Mouse (Mus musculus) embryonic facial prominence, embryonic 12.5 days (tissue): ENCODE data around the gene Rsad1. TPM values are rescaled to one million over a fixed set of nuclear protein-coding genes. Genes with fewer than 3 reads are reported as not detected.

Source experiments
- ATAC-seq: fragments of 200-750 bp; cut with Nextera tagmentation; 2 replicates; pipeline ENCODE4 v1.8.0; 2017; ENCODE audit not compliant: insufficient number of reproducible peaks, insufficient read depth, low FRiP score, low TSS enrichment
- H3K27ac ChIP-seq: fragments of 300-500 bp; sonication (generic); 2 replicates; pipeline ENCODE4 v1.5.1; 2016; ENCODE audit warnings: mild to moderate bottlenecking
- H3K27me3 ChIP-seq: fragments of 300-500 bp; sonication (generic); 2 replicates; pipeline ENCODE4 v1.6.1; 2016; ENCODE audit warnings: mild to moderate bottlenecking, moderate library complexity
- H3K36me3 ChIP-seq: fragments of 300-500 bp; sonication (generic); 2 replicates; pipeline ENCODE4 v1.6.1; 2016; ENCODE audit warnings: mild to moderate bottlenecking
- H3K4me1 ChIP-seq: fragments of 300-500 bp; sonication (generic); 2 replicates; pipeline ENCODE4 v1.6.1; 2016
- H3K4me2 ChIP-seq: fragments of 300-500 bp; sonication (generic); replicated peaks from 2 replicates; pipeline ENCODE4 v1.6.1; 2016; ENCODE audit warnings: mild to moderate bottlenecking, moderate library complexity
- H3K4me3 ChIP-seq: fragments of 300-500 bp; sonication (generic); 2 replicates; pipeline ENCODE4 v1.5.1; 2016; ENCODE audit warnings: mild to moderate bottlenecking
- H3K9ac ChIP-seq: fragments of 300-500 bp; sonication (generic); 2 replicates; pipeline ENCODE4 v1.6.1; 2016; ENCODE audit warnings: mild to moderate bottlenecking, moderate library complexity
- H3K9me3 ChIP-seq: fragments of 300-500 bp; sonication (generic); 2 replicates; pipeline ENCODE4 v1.6.1; 2016; ENCODE audit warnings: mild to moderate bottlenecking, moderate library complexity
- WGBS: fragments of 180-500 bp; shearing (Covaris S2); methylation state at CpG from one replicate; pipeline ENCODE4 v1.1.7; 2016; 5-methylcytosine and 5-hydroxymethylcytosine counted together
- polyA plus RNA-seq: library from polyadenylated mRNA; unstranded; fragments of >200 nt; fragmentation: Nextera tagmentation; extraction: Ambion mirVana; gene quantifications from 2 replicates; pipeline ENCODE4 v1.2.1, GENCODE M21; 2016

Rsad1 gene
- polyA plus RNA-seq, 1 experiment from 2014 or later: 5.0 TPM

GRCm38 (mm10) chr11:94521219-94521843 is 27.7 kb downstream of the Rsad1 start, which contains the start of gene Mycbpap:
Mycbpap (minus strand) TSS chr11:94521742.
- peaks cover 8% of the 10 kb centered on the region for H3K4me1 ChIP-seq
- ATAC-seq: no peak
- no peaks in the 10 kb centered on the region for H3K9me3 ChIP-seq
- H3K4me2 ChIP-seq: peak within 1 kb of the TSS; percentile 83
- no peaks in the 10 kb centered on the region for H3K36me3 ChIP-seq
- no peaks in the 10 kb centered on the region for H3K27me3 ChIP-seq
- peak within 1 kb of the TSS; percentile 50 for H3K4me3 ChIP-seq
- peak within 1 kb of the TSS; percentile 59 for H3K9ac ChIP-seq
- H3K27ac ChIP-seq: no peak within 1 kb of the TSS
- WGBS: 1% methylated on average over 42 of the region's 42 CpGs

- 61% methylated on average over 8 of the region's 9 CpGs for WGBS
- Histone ChIP-seq H3K27ac (no peak overlapping the region), H3K4me1 (no peaks in the 10 kb centered on the region; the same call in 1 of the 2 replicates)
These were observed 35.6 kb downstream of the Rsad1 start for GRCm38 (mm10) chr11:94513452-94513851.

GRCm38 (mm10) chr11:94508976-94509375 is 40.1 kb downstream of the Rsad1 start:
- H3K9ac ChIP-seq: no peak overlapping the region
- H3K9me3 ChIP-seq: 0 out of 2 replicates have a peak, but pooled peaks cover 3% of the 10 kb centered on the region
- H3K4me3 ChIP-seq: no peak overlapping the region
- no peaks in the 10 kb centered on the region for H3K27me3 ChIP-seq
- no peaks in the 10 kb centered on the region for H3K36me3 ChIP-seq
- H3K4me2 ChIP-seq: no peak overlapping the region
- no peaks in the 10 kb centered on the region for H3K4me1 ChIP-seq
- no peak for ATAC-seq
- no peak overlapping the region for H3K27ac ChIP-seq
- 94% methylated on average over 10 of the region's 10 CpGs for WGBS

More at GRCm38 (mm10) chr11:94513452-94513851, 35.6 kb downstream of the Rsad1 start:
- ATAC-seq: no peak
- no peaks in the 10 kb centered on the region for H3K27me3 ChIP-seq
- H3K36me3 ChIP-seq: no peaks in the 10 kb centered on the region
- no peak overlapping the region for H3K9ac ChIP-seq
- no peak overlapping the region for H3K4me2 ChIP-seq
- 0 out of 2 replicates have a peak, but pooled peaks cover 3% of the 10 kb centered on the region for H3K9me3 ChIP-seq
- no peak overlapping the region for H3K4me3 ChIP-seq

GRCm38 (mm10) chr11:94501482-94501881 is 47.6 kb downstream of the Rsad1 start:
- Histone ChIP-seq H3K27me3 (peaks cover 10% of the 10 kb centered on the region; the same call in 1 of the 2 replicates), H3K4me2 (no peak overlapping the region), H3K9me3 (no peaks in the 10 kb centered on the region), H3K4me3 (no peak overlapping the region), H3K9ac (no peak overlapping the region), H3K4me1 (peaks cover 30% of the 10 kb centered on the region), H3K36me3 (no peaks in the 10 kb centered on the region), H3K27ac (no peak overlapping the region)
- no peak for ATAC-seq
- WGBS: 77% methylated on average over 8 of the region's 8 CpGs

- no peaks in the 10 kb centered on the region for H3K36me3 ChIP-seq
- peak overlapping the region; percentile 51 for H3K9ac ChIP-seq
- peak overlapping the region; percentile 62 for H3K4me2 ChIP-seq
- WGBS: 22% methylated on average over 8 of the region's 8 CpGs
- H3K4me1 ChIP-seq: peaks cover 30% of the 10 kb centered on the region
- H3K27ac ChIP-seq: peak overlapping the region; percentile 41; the same call in 1 of the 2 replicates
- H3K9me3 ChIP-seq: no peaks in the 10 kb centered on the region
- ATAC-seq: no peak
- H3K27me3 ChIP-seq: peaks cover 10% of the 10 kb centered on the region; the same call in 1 of the 2 replicates
- peak overlapping the region; percentile 39; the same call in 1 of the 2 replicates for H3K4me3 ChIP-seq
These were observed 48.7 kb downstream of the Rsad1 start for GRCm38 (mm10) chr11:94500362-94500761.

- WGBS: under 1% methylated on average over 25 of the region's 26 CpGs
- Histone ChIP-seq H3K27ac (peak within 1 kb of the TSS; percentile 41; the same call in 1 of the 2 replicates), H3K4me1 (peaks cover 30% of the 10 kb centered on the region), H3K9me3 (no peaks in the 10 kb centered on the region), H3K4me2 (peak within 1 kb of the TSS; percentile 62), H3K36me3 (no peaks in the 10 kb centered on the region), H3K9ac (peak within 1 kb of the TSS; percentile 51), H3K27me3 (peaks cover 12% of the 10 kb centered on the region; the same call in 1 of the 2 replicates), H3K4me3 (peak within 1 kb of the TSS; percentile 39)
- ATAC-seq: 0 out of 2 replicates have a peak, but pooled peaks have one; percentile 10
These were observed 49.3 kb downstream of the Rsad1 start, which contains the start of gene Epn3 for GRCm38 (mm10) chr11:94499661-94500152. Epn3 (minus strand) TSS chr11:94499974.

- 4% methylated on average over 2 of the region's 2 CpGs for WGBS
- H3K27me3 ChIP-seq: peaks cover 14% of the 10 kb centered on the region; the same call in 1 of the 2 replicates
- no peaks in the 10 kb centered on the region for H3K36me3 ChIP-seq
- peak overlapping the region; percentile 39 for H3K4me3 ChIP-seq
- H3K9ac ChIP-seq: peak overlapping the region; percentile 4; the same call in 1 of the 2 replicates
- peaks cover 30% of the 10 kb centered on the region for H3K4me1 ChIP-seq
- H3K4me2 ChIP-seq: peak overlapping the region; percentile 62
- ATAC-seq: no peak
- no peaks in the 10 kb centered on the region for H3K9me3 ChIP-seq
- peak overlapping the region; percentile 41; the same call in 1 of the 2 replicates for H3K27ac ChIP-seq
These were observed 50.0 kb downstream of the Rsad1 start for GRCm38 (mm10) chr11:94499035-94499434.

- peaks cover 15% of the 10 kb centered on the region; the same call in 1 of the 2 replicates for H3K27me3 ChIP-seq
- peak overlapping the region; percentile 4; the same call in 1 of the 2 replicates for H3K9ac ChIP-seq
- H3K4me1 ChIP-seq: peaks cover 30% of the 10 kb centered on the region
- no peaks in the 10 kb centered on the region for H3K36me3 ChIP-seq
- peak overlapping the region; percentile 58 for H3K27ac ChIP-seq
- ATAC-seq: no peak
- H3K4me3 ChIP-seq: peak overlapping the region; percentile 39
- peak overlapping the region; percentile 62 for H3K4me2 ChIP-seq
- WGBS: 17% methylated on average over 19 of the region's 19 CpGs
- H3K9me3 ChIP-seq: no peaks in the 10 kb centered on the region
These were observed 50.7 kb downstream of the Rsad1 start for GRCm38 (mm10) chr11:94498093-94498996.

- Histone ChIP-seq H3K9ac (no peak overlapping the region), H3K4me1 (peaks cover 41% of the 10 kb centered on the region), H3K9me3 (no peaks in the 10 kb centered on the region), H3K27me3 (peaks cover 41% of the 10 kb centered on the region), H3K4me2 (no peak overlapping the region), H3K36me3 (no peaks in the 10 kb centered on the region), H3K27ac (no peak overlapping the region), H3K4me3 (no peak overlapping the region)
- 75% methylated on average over 3 of the region's 3 CpGs for WGBS
- ATAC-seq: no peak
These were observed 53.6 kb downstream of the Rsad1 start for GRCm38 (mm10) chr11:94495415-94495814.

GRCm38 (mm10) chr11:94491749-94492099 is 57.3 kb downstream of the Rsad1 start:
- 0 out of 2 replicates have a peak overlapping the region, but pooled peaks have one; percentile 67 for H3K9ac ChIP-seq
- H3K4me3 ChIP-seq: peak overlapping the region; percentile 57
- peak overlapping the region; percentile 83 for H3K4me2 ChIP-seq
- no peaks in the 10 kb centered on the region for H3K36me3 ChIP-seq
- H3K4me1 ChIP-seq: peaks cover 20% of the 10 kb centered on the region
- H3K27ac ChIP-seq: no peak overlapping the region
- WGBS: 68% methylated on average over 7 of the region's 7 CpGs
- H3K9me3 ChIP-seq: no peaks in the 10 kb centered on the region
- no peak for ATAC-seq
- H3K27me3 ChIP-seq: peaks cover 32% of the 10 kb centered on the region

- H3K27me3 ChIP-seq: peaks cover 32% of the 10 kb centered on the region
- WGBS: 6% methylated on average over 55 of the region's 55 CpGs
- no peak for ATAC-seq
- no peaks in the 10 kb centered on the region for H3K36me3 ChIP-seq
- 0 out of 2 replicates have a peak overlapping the region, but pooled peaks have one; percentile 1 for H3K27ac ChIP-seq
- H3K9me3 ChIP-seq: no peaks in the 10 kb centered on the region
- peak overlapping the region; percentile 67 for H3K9ac ChIP-seq
- H3K4me1 ChIP-seq: peaks cover 20% of the 10 kb centered on the region
- peak overlapping the region; percentile 57 for H3K4me3 ChIP-seq
- H3K4me2 ChIP-seq: peak overlapping the region; percentile 83
These were observed 57.9 kb downstream of the Rsad1 start for GRCm38 (mm10) chr11:94491035-94491748.
